Mouse (Mus musculus) ES-E14 (cell line): ENCODE measurements around the gene Eef1akmt2.

Source experiments
- HCFC1 ChIP-seq: IDR thresholded peaks from 2 replicates; pipeline ENCODE4 v1.6.1; 2012; ENCODE audit warnings: low read length, inconsistent platforms, borderline replicate concordance; ENCODE audit not compliant: insufficient read depth
- MAFK ChIP-seq: IDR thresholded peaks from 2 replicates; pipeline ENCODE4 v1.6.1; 2014; ENCODE audit warnings: mild to moderate bottlenecking, low read depth, low read length, inconsistent platforms; ENCODE audit not compliant: insufficient read depth
- ZC3H11A ChIP-seq: IDR thresholded peaks from 2 replicates; pipeline ENCODE4 v1.6.1; 2012; ENCODE audit warnings: low read depth, mild to moderate bottlenecking, inconsistent platforms, low read length, borderline replicate concordance
- ZNF384 ChIP-seq: IDR thresholded peaks from 2 replicates; pipeline ENCODE4 v1.6.1; 2012; ENCODE audit warnings: low read depth, low read length, inconsistent platforms

DNA sequence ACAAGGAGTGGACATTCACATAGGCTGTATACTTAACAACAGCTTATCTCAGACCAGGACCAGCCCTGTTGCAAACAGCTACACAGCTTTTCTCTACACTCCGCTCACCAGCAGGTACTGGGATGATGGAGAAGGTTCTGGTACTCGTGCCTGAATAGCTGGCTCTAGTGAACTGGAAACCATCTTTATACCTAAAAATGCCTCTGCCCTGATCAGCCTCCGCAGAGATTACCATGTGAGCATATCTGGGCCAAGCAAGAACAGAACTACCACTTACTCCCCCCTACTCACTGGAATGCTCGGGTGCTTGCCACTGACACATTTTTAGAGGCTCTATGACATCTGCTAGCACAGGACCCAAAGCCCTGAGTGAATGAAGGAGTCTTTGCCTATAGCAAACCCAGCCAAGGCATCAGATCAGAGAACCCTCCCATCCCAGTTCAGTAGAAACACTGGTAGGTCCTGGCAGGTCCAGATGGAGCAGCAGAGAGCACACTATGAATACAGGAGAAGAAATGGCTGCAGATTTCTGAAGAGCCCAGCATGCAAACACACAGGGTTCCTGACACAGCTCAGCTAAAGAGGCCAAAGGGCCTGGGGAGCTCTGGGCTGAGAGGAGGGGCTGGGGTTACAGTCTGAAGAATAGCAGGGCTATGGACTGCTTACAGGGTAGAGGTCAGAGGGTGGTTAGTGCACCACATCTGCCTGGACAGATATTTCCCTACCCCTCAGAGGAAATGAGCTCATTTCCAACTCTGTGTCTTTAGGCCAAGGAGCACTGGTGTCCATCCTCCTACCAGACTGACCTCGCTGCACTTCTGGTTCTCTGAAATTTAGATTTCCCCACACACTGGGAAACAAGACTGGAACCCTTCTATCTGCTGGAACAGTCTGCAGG is 53.1 kb downstream of the Eef1akmt2 start:
- TF ChIP-seq MAFK: no peak
- TF ChIP-seq HCFC1: no peak
- no peak for TF ChIP-seq ZNF384
- no peak for TF ChIP-seq ZC3H11A
